Mouse (Mus musculus) adrenal gland, postnatal 4 days (tissue): ENCODE data around the gene Gpatch8. TPM values are rescaled to one million over a fixed set of nuclear protein-coding genes. Genes with fewer than 3 reads are reported as not detected.

Source experiments
- DNase-seq, 2 experiments: peaks; one replicate each; pipeline ENCODE4 v3.0.0; 2021 to 2022; ENCODE audit warnings: low spot score in 2 of 2, mixed read lengths in 2 of 2
- total RNA-seq, 2 experiments: library from RNA; stranded (reverse); gene quantifications; 2 replicates each; pipeline ENCODE4 v1.2.3; 2021

Gene Gpatch8
- total RNA-seq, 2 experiments from 2014 or later: 41.5 to 45.8 TPM

GRCm38 (mm10) chr11:102496732-102497131 is 59.5 kb downstream of the Gpatch8 start:
- no peak for DNase-seq

GRCm38 (mm10) chr11:102496206-102496605 is 60.0 kb downstream of the Gpatch8 start:
- no peak for DNase-seq

GRCm38 (mm10) chr11:102495742-102496141 is 60.5 kb downstream of the Gpatch8 start:
- no peak for DNase-seq

- no peak for DNase-seq
Measured at GRCm38 (mm10) chr11:102495114-102495513, 61.1 kb downstream of the Gpatch8 start.

GRCm38 (mm10) chr11:102494063-102494650 is 62.0 kb downstream of the Gpatch8 start:
- DNase-seq: no peak

DNA sequence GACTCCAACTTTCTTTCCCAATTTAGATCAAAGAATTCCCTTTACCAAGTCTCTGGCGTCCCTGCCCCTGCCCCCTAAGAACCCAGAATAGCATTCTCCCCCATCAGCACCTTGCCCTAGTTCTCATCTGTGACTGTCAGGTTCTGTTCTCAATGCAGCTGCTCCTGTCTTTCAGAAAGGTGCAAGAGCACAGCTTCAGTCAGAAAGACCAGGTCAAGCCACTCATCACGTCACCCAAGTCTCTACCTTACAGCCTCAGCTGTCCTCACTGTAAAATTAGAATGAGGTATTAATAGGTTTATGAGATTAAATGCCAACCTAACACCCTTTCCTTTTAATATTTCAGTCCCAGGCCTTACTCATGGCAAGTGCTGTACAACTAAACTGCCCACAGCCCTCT is 63.0 kb downstream of the Gpatch8 start:
- no peak for DNase-seq

DNA sequence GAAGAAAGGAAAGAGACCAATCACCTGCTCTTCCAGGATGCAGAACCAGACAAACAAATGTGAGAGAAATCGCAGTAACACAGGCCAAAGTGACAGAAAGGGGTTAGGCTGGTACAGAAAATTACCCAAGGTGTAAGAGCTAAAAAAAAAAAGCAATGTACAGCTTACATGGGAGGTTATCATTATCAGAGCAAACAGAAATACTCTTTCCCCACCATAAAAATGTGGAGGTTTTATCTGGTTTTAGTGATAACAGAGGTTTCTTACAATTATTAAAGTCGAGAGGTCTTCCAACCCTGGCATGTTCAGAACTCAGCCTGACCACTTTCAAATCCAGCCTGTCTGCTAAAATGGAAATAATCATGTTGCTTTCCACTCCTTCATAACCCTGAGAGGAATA is 68.3 kb downstream of the Gpatch8 start:
- DNase-seq: no peak

- DNase-seq: no peak
Measured at GRCm38 (mm10) chr11:102486733-102487386, 69.3 kb downstream of the Gpatch8 start.

DNA sequence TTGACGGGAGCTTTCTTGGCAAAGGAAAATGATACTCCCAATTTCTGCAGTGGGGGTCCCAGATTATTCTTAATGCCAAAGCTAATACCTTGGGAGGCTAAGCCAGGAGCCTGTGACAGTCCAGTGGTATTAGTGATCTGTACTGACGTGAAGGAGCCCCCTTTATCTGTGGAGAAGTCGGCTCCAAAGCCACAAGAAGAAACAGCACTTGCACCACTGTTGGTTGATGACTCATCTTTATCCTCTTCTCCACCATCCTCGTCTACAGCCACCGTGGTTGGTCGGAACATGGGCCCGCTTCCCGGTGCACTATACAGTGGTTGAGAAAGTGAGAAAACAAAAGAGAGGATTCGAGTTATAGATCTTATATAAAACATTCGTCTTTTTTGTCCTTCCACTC is 74.4 kb downstream of the Gpatch8 start:
- no peak for DNase-seq

- no peak for DNase-seq
Measured at GRCm38 (mm10) chr11:102480897-102481296, 75.3 kb downstream of the Gpatch8 start.

- no peak for DNase-seq
Measured at GRCm38 (mm10) chr11:102480111-102480510, 76.1 kb downstream of the Gpatch8 start.

DNA sequence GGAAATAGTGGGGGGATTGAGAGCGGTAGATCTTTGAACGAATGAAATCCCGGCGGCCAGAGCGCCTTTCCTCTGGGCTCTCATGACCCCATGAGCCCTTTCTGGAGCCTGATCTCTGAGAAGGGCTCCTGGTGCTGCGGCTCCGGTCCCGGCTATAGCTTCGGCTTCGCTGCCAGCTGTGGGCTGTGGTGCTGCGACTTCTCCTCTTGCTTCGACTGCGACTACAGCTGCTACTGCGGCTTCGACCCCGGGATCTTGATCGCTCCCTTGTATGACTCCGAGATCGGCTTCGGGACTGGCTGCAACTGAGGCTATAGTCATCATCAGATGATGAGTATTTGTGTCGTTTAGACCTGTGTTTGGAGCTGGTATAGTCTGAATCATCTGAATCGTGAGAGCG is 76.6 kb downstream of the Gpatch8 start:
- no peak for DNase-seq

GRCm38 (mm10) chr11:102478671-102479070 is 77.5 kb downstream of the Gpatch8 start:
- DNase-seq: no peak

- no peak for DNase-seq
Measured at GRCm38 (mm10) chr11:102475027-102475426, 81.2 kb downstream of the Gpatch8 start.

DNA sequence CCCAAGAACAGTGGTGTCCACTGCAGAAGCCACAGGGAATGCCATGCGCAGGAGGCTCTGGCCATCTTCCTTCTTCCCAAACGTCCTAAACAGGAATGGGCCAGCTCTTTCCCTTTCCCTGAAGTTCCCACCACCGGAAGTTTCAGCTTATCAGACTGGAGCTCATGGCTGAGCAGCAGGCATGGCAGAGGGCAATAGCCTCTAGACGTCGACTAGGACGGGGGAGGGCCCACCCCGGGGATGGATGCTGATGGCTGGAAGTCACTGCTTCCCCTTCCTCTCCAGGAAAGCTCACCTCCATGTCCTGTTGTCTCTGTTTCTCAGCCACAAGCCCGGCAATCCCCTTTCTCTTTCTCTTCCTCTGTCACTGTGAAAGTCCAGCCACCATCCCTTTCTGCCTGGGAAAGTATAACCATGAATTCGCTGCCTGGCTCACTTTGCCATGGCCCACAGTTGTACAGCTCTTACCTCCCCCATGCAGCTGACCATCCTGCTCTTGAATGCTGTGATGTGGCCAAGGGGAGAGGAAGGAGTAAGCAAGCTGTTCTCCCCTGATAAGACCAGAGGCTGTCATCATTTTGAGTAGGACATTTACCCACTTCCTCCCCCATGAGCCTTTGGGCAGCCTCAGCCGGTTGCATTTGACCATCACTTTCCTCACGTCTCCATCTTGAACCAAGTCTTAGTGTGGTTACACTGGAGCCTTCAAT is 86.4 kb downstream of the Gpatch8 start, which contains the start of gene Itga2b:
Gene Itga2b (minus strand): TSS at position 475 of the 710 bp plus-strand sequence.
- no peak for DNase-seq

DNA sequence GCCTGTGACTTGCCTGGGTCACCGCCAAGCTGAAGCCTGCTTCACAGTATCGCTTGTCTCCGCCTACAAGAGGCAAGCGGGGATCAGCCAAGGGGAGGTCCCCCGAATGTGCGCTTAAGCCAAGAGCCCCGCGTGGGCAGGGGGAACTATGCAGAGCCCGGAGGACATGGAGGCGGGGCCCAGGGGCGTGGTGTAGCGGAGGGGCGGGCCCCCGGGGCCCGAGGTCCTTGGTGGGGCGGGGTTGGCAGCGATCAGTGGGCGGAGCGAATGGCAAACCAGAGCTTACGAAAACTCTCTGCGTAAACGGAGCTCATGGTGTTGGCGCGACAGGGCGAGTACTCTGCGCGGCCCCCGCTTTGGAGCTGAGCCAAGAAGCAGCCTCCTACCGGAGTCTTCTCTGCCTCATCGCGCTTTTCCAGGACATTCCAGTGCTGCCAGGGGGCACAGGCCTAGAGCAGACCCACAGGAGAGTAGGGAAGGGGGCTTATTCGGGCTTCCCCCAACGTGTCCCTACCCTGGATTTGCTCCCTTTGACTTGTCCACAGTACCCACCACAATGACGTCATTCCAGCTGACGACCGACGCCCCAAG is 89.1 kb downstream of the Gpatch8 start:
- peak; percentile 96 to 97 for DNase-seq

GRCm38 (mm10) chr11:102465713-102466436 is 90.3 kb downstream of the Gpatch8 start:
- peak in 1 of 2 experiments; percentile 37 for DNase-seq

GRCm38 (mm10) chr11:102464901-102465300 is 91.3 kb downstream of the Gpatch8 start:
- no peak for DNase-seq

- DNase-seq: no peak
Measured at GRCm38 (mm10) chr11:102461764-102462163, 94.4 kb downstream of the Gpatch8 start.

- DNase-seq: no peak
Measured at GRCm38 (mm10) chr11:102460541-102460940, 95.7 kb downstream of the Gpatch8 start.

DNA sequence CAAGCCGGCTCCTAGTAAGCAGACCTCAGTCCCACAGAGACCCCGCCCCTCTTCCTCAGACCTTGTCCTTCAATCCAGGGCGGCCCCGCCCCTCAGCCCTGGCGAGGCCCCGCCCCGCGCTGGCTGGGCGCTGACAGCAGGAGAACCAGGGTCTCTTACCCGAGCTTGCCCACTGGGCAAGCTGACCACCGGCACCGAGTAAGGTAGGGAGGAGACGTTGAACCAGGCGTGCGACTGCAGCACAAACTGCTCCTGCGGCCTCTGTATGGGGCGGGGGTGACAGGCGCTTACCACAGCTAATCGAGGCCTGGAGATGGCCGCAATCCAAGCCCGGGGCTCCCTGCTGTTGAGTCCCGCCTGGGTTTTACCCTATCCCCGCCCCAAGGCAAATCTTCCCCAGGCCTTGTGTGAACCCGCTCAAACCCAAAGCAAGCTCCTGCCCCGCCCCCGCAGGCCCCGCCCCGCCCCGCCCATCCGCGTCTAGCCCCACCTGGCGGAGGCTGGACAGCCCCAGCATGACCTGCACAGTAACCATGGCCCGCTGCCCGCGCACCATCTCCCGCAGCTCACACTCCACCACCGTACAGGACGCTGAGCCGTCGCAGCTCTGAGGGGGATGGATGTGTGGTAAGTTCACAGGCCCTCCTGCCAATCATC is 100.3 kb downstream of the Gpatch8 start:
- no peak for DNase-seq
